Mouse (Mus musculus) CH12.LX (cell line): ENCODE results near the gene Ndst4. TPM values are rescaled to one million over a fixed set of nuclear protein-coding genes. Genes with fewer than 3 reads are reported as not detected.

ENCODE experiments used
- DNase-seq: peaks from one replicate; pipeline ENCODE4 v3.0.0-alpha.2; 2013; ENCODE audit errors: extremely low read depth
- H3K27ac ChIP-seq: 2 replicates; pipeline ENCODE4 v1.5.1; 2012; ENCODE audit warnings: low read depth, mild to moderate bottlenecking, control low read depth, moderate library complexity; ENCODE audit not compliant: insufficient read depth
- H3K27me3 ChIP-seq: replicated peaks from 2 replicates; pipeline ENCODE3; 2012; ENCODE audit warnings: inconsistent platforms
- H3K36me3 ChIP-seq, 2 experiments: replicated peaks in 1 of 2; 2 replicates each; pipeline versions ENCODE3 to v1.6.1; 2012; ENCODE audit warnings: inconsistent platforms in 1 of 2, low read length in 1 of 2, mild to moderate bottlenecking in 1 of 2, mixed read lengths in 1 of 2, moderate library complexity in 1 of 2; ENCODE audit not compliant: control insufficient read depth in 1 of 2, insufficient read depth in 1 of 2
- H3K4me1 ChIP-seq, 2 experiments: 2 replicates each; pipeline ENCODE4 v1.6.1; 2012; ENCODE audit warnings: inconsistent platforms in 1 of 2, moderate library complexity in 1 of 2; ENCODE audit not compliant: insufficient read depth in 2 of 2, control insufficient read depth in 1 of 2
- H3K4me2 ChIP-seq: 2 replicates; pipeline ENCODE4 v1.6.1; 2012; ENCODE audit warnings: low read depth, mild to moderate bottlenecking, control low read depth; ENCODE audit not compliant: poor library complexity, insufficient read depth, severe bottlenecking
- H3K4me3 ChIP-seq, 3 experiments: fragments of 150-350 bp in 1 of 3; sonication (generic) in 1 of 3; replicated peaks in 1 of 3; 2 replicates each; pipeline versions ENCODE3 to v1.5.1; 2011 to 2012; ENCODE audit warnings: low read depth in 2 of 3, low read length in 2 of 3, mild to moderate bottlenecking in 2 of 3, moderate library complexity in 2 of 3, control low read depth in 1 of 3, improper control_type of control experiment in 1 of 3, inconsistent platforms in 1 of 3, mixed read lengths in 1 of 3; ENCODE audit not compliant: poor library complexity in 1 of 3
- H3K79me2 ChIP-seq: replicated peaks from 2 replicates; pipeline ENCODE4 v1.6.1; 2012; ENCODE audit warnings: mild to moderate bottlenecking, moderate library complexity; ENCODE audit not compliant: control insufficient read depth, poor library complexity, insufficient read depth, severe bottlenecking; ENCODE audit errors: extremely low read depth
- H3K9ac ChIP-seq: 2 replicates; pipeline ENCODE4 v1.6.1; 2012; ENCODE audit warnings: low read depth, mild to moderate bottlenecking, control low read depth, moderate library complexity; ENCODE audit not compliant: insufficient read depth
- H3K9me3 ChIP-seq: replicated peaks from 2 replicates; pipeline ENCODE3; 2012; ENCODE audit warnings: low read length, inconsistent platforms, mixed read lengths
- CHD1 ChIP-seq: IDR thresholded peaks from 2 replicates; pipeline ENCODE4 v1.6.1; 2012; ENCODE audit warnings: low read depth, low read length, improper control_type of control experiment, inconsistent platforms
- CHD2 ChIP-seq: IDR thresholded peaks from 2 replicates; pipeline ENCODE4 v1.6.1; 2011; ENCODE audit warnings: low read length, improper control_type of control experiment
- E2F4 ChIP-seq: IDR thresholded peaks from 2 replicates; pipeline ENCODE4 v1.6.1; 2011; ENCODE audit warnings: low read depth, low read length, improper control_type of control experiment; ENCODE audit not compliant: insufficient replicate concordance
- ELF1 ChIP-seq: IDR thresholded peaks from 2 replicates; pipeline ENCODE4 v1.6.1; 2014; ENCODE audit warnings: low read depth, mild to moderate bottlenecking, inconsistent platforms, low read length, improper control_type of control experiment
- ETS1 ChIP-seq: conservative IDR thresholded peaks from 2 replicates; pipeline ENCODE4 v1.6.1; 2012; ENCODE audit warnings: low read depth, mild to moderate bottlenecking, inconsistent platforms, low read length, improper control_type of control experiment, moderate library complexity
- GABPA ChIP-seq: IDR thresholded peaks from 2 replicates; pipeline ENCODE4 v1.6.1; 2012; ENCODE audit warnings: low read depth, low read length, improper control_type of control experiment, inconsistent platforms; ENCODE audit not compliant: insufficient replicate concordance
- MAFK ChIP-seq: IDR thresholded peaks from 2 replicates; pipeline ENCODE4 v1.6.1; 2011; ENCODE audit warnings: low read length, improper control_type of control experiment; ENCODE audit not compliant: insufficient replicate concordance
- MAX ChIP-seq: IDR thresholded peaks from 2 replicates; pipeline ENCODE4 v1.6.1; 2011; ENCODE audit warnings: low read length, improper control_type of control experiment
- NELFE ChIP-seq: IDR thresholded peaks from 2 replicates; pipeline ENCODE4 v1.6.1; 2011; ENCODE audit warnings: low read depth, low read length, improper control_type of control experiment
- PAX5 ChIP-seq: IDR thresholded peaks from 2 replicates; pipeline ENCODE4 v1.6.1; 2012; ENCODE audit warnings: low read length, inconsistent platforms, mixed read lengths
- RCOR1 ChIP-seq: conservative IDR thresholded peaks from 2 replicates; pipeline ENCODE4 v1.6.1; 2012; ENCODE audit warnings: low read depth, mild to moderate bottlenecking, inconsistent platforms, low read length, improper control_type of control experiment
- TBP ChIP-seq: conservative IDR thresholded peaks from 2 replicates; pipeline ENCODE4 v1.6.1; 2011; ENCODE audit warnings: low read depth, low read length, improper control_type of control experiment
- USF1 ChIP-seq: IDR thresholded peaks from 2 replicates; pipeline ENCODE4 v1.6.1; 2014; ENCODE audit warnings: low read depth, mild to moderate bottlenecking, inconsistent platforms, low read length, improper control_type of control experiment
- USF2 ChIP-seq: conservative IDR thresholded peaks from 2 replicates; pipeline ENCODE4 v1.6.1; 2011; ENCODE audit warnings: low read depth, low read length, improper control_type of control experiment
- ZNF384 ChIP-seq: IDR thresholded peaks from 2 replicates; pipeline ENCODE4 v1.6.1; 2012; ENCODE audit warnings: low read depth, low read length, improper control_type of control experiment, inconsistent platforms
- dilution Hi-C: fragments of 300-500 bp; cut with MboI; formaldehyde crosslinking; loops from 2 replicates; pipeline ENCODE4 v1.14.3; 2020; ENCODE audit warnings: low sequenced_read_pairs; ENCODE audit not compliant: extremely low pct_unique_long_range_greater_than_20kb, extremely low pct_ligation_motif_present
- in situ Hi-C: fragments of 300-500 bp; cut with MboI; formaldehyde crosslinking; loops from 3 replicates; pipeline ENCODE4 v1.14.3; 2019; ENCODE audit warnings: low sequenced_read_pairs, low pct_ligation_motif_present, low pct_unique_long_range_greater_than_20kb, mixed read lengths
- polyA plus RNA-seq: library from polyadenylated mRNA; unstranded; fragments of >175 nt; gene quantifications from 2 replicates; pipeline ENCODE4 v1.2.1, GENCODE M21; 2012; ENCODE audit warnings: low read depth; ENCODE audit not compliant: insufficient read length
- total RNA-seq, 2 experiments: library from RNA; depleted of rRNA; stranded (reverse); fragments of 300-350 nt in 1 of 2; fragments of >200 nt in 1 of 2; gene quantifications; 2 replicates each; pipeline ENCODE4 v1.2.3; 2012 to 2014

Gene Ndst4
- total and polyA plus RNA-seq, 3 experiments: not detected

GRCm38 (mm10) chr3:125570602-125571001 lies 166.7 kb downstream of the Ndst4 start:
- DNase-seq: no peak
- in situ Hi-C loops: no loop called here
- Histone ChIP-seq H3K79me2 (no peaks in the 10 kb centered on the region), H3K27ac (no peak overlapping the region), H3K27me3 (no peaks in the 10 kb centered on the region)
- TF ChIP-seq MAFK (no peak), ZNF384 (no peak), E2F4 (no peak), USF2 (no peak), ELF1 (no peak)
- TF ChIP-seq, all 38 proteins: peak for 0
- no peak overlapping the region for H3K9ac ChIP-seq
- H3K4me1 ChIP-seq: no peaks in the 10 kb centered on the region
- peaks cover 4% of the 10 kb centered on the region for H3K9me3 ChIP-seq
- H3K4me3 ChIP-seq: no peak overlapping the region
- dilution Hi-C loops: no loop called here
- H3K4me2 ChIP-seq: no peak overlapping the region
- no peaks in the 10 kb centered on the region for H3K36me3 ChIP-seq

GRCm38 (mm10) chr3:125632233-125632632 lies 228.4 kb downstream of the Ndst4 start:
- in situ Hi-C loops (no loop called here), dilution Hi-C loops (no loop called here)
- H3K27me3 ChIP-seq: no peaks in the 10 kb centered on the region
- no peak overlapping the region for H3K27ac ChIP-seq
- H3K9ac ChIP-seq: no peak overlapping the region
- no peaks in the 10 kb centered on the region for H3K36me3 ChIP-seq
- H3K4me1 ChIP-seq: no peaks in the 10 kb centered on the region
- no peaks in the 10 kb centered on the region for H3K9me3 ChIP-seq
- no peak overlapping the region for H3K4me2 ChIP-seq
- no peak overlapping the region for H3K4me3 ChIP-seq
- DNase-seq: no peak
- no peaks in the 10 kb centered on the region for H3K79me2 ChIP-seq
- TF ChIP-seq MAX (no peak), TBP (no peak), MAFK (no peak), ELF1 (no peak), CHD1 (no peak), USF1 (no peak), RCOR1 (no peak), CHD2 (no peak), ETS1 (no peak), GABPA (no peak), PAX5 (no peak), NELFE (no peak)
